Mouse (Mus musculus) embryonic facial prominence, embryonic 15.5 days (tissue): ENCODE measurements at regions not wholly inside any gene's neighbourhood (a gene's known extent, or its start where the extent isn't known, plus 50 kb on each side); places are given as distances from the start of the nearest gene placed in this dataset.

Experiments used
- ATAC-seq: fragments of 200-750 bp; cut with Nextera tagmentation; 2 replicates; pipeline ENCODE4 v1.8.0; 2017; ENCODE audit warnings: low read depth, moderate TSS enrichment; ENCODE audit not compliant: insufficient number of reproducible peaks, low FRiP score, low TSS enrichment
- H3K27ac ChIP-seq: fragments of 300-500 bp; sonication (generic); replicated peaks from 2 replicates; pipeline ENCODE4 v1.5.1; 2015; ENCODE audit warnings: mild to moderate bottlenecking, inconsistent platforms
- H3K27me3 ChIP-seq: fragments of 300-500 bp; sonication (generic); 2 replicates; pipeline ENCODE4 v1.6.1; 2015; ENCODE audit warnings: inconsistent platforms
- H3K36me3 ChIP-seq: fragments of 300-500 bp; sonication (generic); 2 replicates; pipeline ENCODE4 v1.6.1; 2015; ENCODE audit warnings: mild to moderate bottlenecking, inconsistent platforms
- H3K4me1 ChIP-seq: fragments of 300-500 bp; sonication (generic); 2 replicates; pipeline ENCODE4 v1.6.1; 2015; ENCODE audit warnings: inconsistent platforms
- H3K4me2 ChIP-seq: fragments of 300-500 bp; sonication (generic); replicated peaks from 2 replicates; pipeline ENCODE4 v1.6.1; 2015; ENCODE audit warnings: mild to moderate bottlenecking, inconsistent platforms
- H3K4me3 ChIP-seq: fragments of 300-500 bp; sonication (generic); replicated peaks from 2 replicates; pipeline ENCODE4 v1.5.1; 2015; ENCODE audit warnings: mild to moderate bottlenecking, inconsistent platforms
- H3K9ac ChIP-seq: fragments of 300-500 bp; sonication (generic); 2 replicates; pipeline ENCODE4 v1.6.1; 2015; ENCODE audit warnings: inconsistent platforms
- H3K9me3 ChIP-seq: fragments of 300-500 bp; sonication (generic); replicated peaks from 2 replicates; pipeline ENCODE4 v1.6.1; 2016; ENCODE audit warnings: inconsistent platforms
- WGBS: fragments of 180-500 bp; shearing (Covaris S2); methylation state at CpG from one replicate; pipeline ENCODE4 v1.1.7; 2015; 5-methylcytosine and 5-hydroxymethylcytosine counted together

- H3K4me3 ChIP-seq: no peak overlapping the region
- H3K27me3 ChIP-seq: peaks cover 26% of the 10 kb centered on the region
- H3K27ac ChIP-seq: no peak overlapping the region
- H3K9ac ChIP-seq: no peak overlapping the region
- ATAC-seq: no peak
- H3K4me2 ChIP-seq: no peak overlapping the region
- no peaks in the 10 kb centered on the region for H3K9me3 ChIP-seq
- 80% methylated on average over 14 of the region's 14 CpGs for WGBS
- no peaks in the 10 kb centered on the region for H3K36me3 ChIP-seq
- H3K4me1 ChIP-seq: peaks cover 8% of the 10 kb centered on the region
Measured at GRCm38 (mm10) chr13:58472455-58472854, 69.3 kb upstream of the Hnrnpk start.

GRCm38 (mm10) chr13:58471704-58472103 lies 68.6 kb upstream of the Hnrnpk start:
- Histone ChIP-seq H3K27ac (no peak overlapping the region), H3K27me3 (peaks cover 26% of the 10 kb centered on the region), H3K9ac (no peak overlapping the region), H3K4me1 (peaks cover 12% of the 10 kb centered on the region), H3K4me3 (peak overlapping the region; percentile 27), H3K9me3 (no peaks in the 10 kb centered on the region), H3K4me2 (peak overlapping the region; percentile 44), H3K36me3 (no peaks in the 10 kb centered on the region)
- WGBS: 6% methylated on average over 16 of the region's 16 CpGs
- no peak for ATAC-seq

- Histone ChIP-seq H3K9ac (no peak overlapping the region), H3K9me3 (no peaks in the 10 kb centered on the region), H3K4me2 (no peak overlapping the region), H3K27ac (no peak overlapping the region), H3K27me3 (peaks cover 26% of the 10 kb centered on the region), H3K4me3 (no peak overlapping the region), H3K36me3 (no peaks in the 10 kb centered on the region), H3K4me1 (peaks cover 12% of the 10 kb centered on the region)
- no peak for ATAC-seq
- 28% methylated on average over 6 of the region's 6 CpGs for WGBS
Measured at GRCm38 (mm10) chr13:58469731-58470130, 66.6 kb upstream of the Hnrnpk start.

GRCm38 (mm10) chr13:58467097-58467642 lies 64.0 kb upstream of the Hnrnpk start:
- Histone ChIP-seq H3K4me1 (peaks cover 12% of the 10 kb centered on the region), H3K9ac (no peak overlapping the region), H3K27ac (no peak overlapping the region), H3K9me3 (no peaks in the 10 kb centered on the region), H3K27me3 (peaks cover 17% of the 10 kb centered on the region), H3K4me3 (no peak overlapping the region), H3K36me3 (no peaks in the 10 kb centered on the region), H3K4me2 (no peak overlapping the region)
- 72% methylated on average over 10 of the region's 10 CpGs for WGBS
- no peak for ATAC-seq

- no peak overlapping the region for H3K4me3 ChIP-seq
- H3K4me2 ChIP-seq: no peak overlapping the region
- no peaks in the 10 kb centered on the region for H3K9me3 ChIP-seq
- WGBS: 74% methylated on average over 13 of the region's 13 CpGs
- H3K9ac ChIP-seq: no peak overlapping the region
- no peak overlapping the region for H3K27ac ChIP-seq
- peaks cover 4% of the 10 kb centered on the region for H3K4me1 ChIP-seq
- peaks cover 7% of the 10 kb centered on the region; the same call in 1 of the 2 replicates for H3K27me3 ChIP-seq
- no peaks in the 10 kb centered on the region for H3K36me3 ChIP-seq
- ATAC-seq: no peak
Measured at GRCm38 (mm10) chr13:58465206-58466104, 62.3 kb upstream of the Hnrnpk start.
